Mouse (Mus musculus) intestine, postnatal 0 days (tissue): ENCODE data around the gene Pgpep1. TPM values are rescaled to one million over a fixed set of nuclear protein-coding genes. Genes with fewer than 3 reads are reported as not detected.

Experiments
- ATAC-seq: fragments of 200-750 bp; cut with Nextera tagmentation; 2 replicates; pipeline ENCODE4 v1.8.0; 2017; ENCODE audit warnings: mild to moderate bottlenecking, moderate TSS enrichment, moderate library complexity
- H3K27ac ChIP-seq: fragments of 300-500 bp; sonication (generic); 2 replicates; pipeline ENCODE4 v1.5.1; 2014; ENCODE audit warnings: mild to moderate bottlenecking, low read depth, low read length, moderate library complexity
- H3K27me3 ChIP-seq: fragments of 300-500 bp; sonication (generic); replicated peaks from 2 replicates; pipeline ENCODE4 v1.6.1; 2014; ENCODE audit warnings: low read length, mixed read lengths; ENCODE audit not compliant: control insufficient read depth, insufficient read depth
- H3K36me3 ChIP-seq: fragments of 300-500 bp; sonication (generic); 2 replicates; pipeline ENCODE4 v1.6.1; 2014; ENCODE audit warnings: mild to moderate bottlenecking, moderate library complexity; ENCODE audit not compliant: control insufficient read depth, insufficient read depth
- H3K4me1 ChIP-seq: fragments of 300-500 bp; sonication (generic); replicated peaks from 2 replicates; pipeline ENCODE4 v1.6.1; 2014; ENCODE audit warnings: antibody characterized with exemption, low read length, mixed read lengths; ENCODE audit not compliant: control insufficient read depth, insufficient read depth
- H3K4me2 ChIP-seq: fragments of 300-500 bp; sonication (generic); replicated peaks from 2 replicates; pipeline ENCODE4 v1.6.1; 2014; ENCODE audit warnings: low read depth, mild to moderate bottlenecking, moderate library complexity
- H3K4me3 ChIP-seq: fragments of 300-500 bp; sonication (generic); 2 replicates; pipeline ENCODE4 v1.5.1; 2014; ENCODE audit warnings: low read depth, low read length
- H3K9ac ChIP-seq: fragments of 300-500 bp; sonication (generic); 2 replicates; pipeline ENCODE4 v1.6.1; 2014; ENCODE audit warnings: mild to moderate bottlenecking, low read depth, low read length
- H3K9me3 ChIP-seq: fragments of 300-500 bp; sonication (generic); 2 replicates; pipeline ENCODE4 v1.6.1; 2016; ENCODE audit warnings: mixed run types; ENCODE audit not compliant: control insufficient read depth
- CTCF ChIP-seq: sonication (generic); IDR thresholded peaks from 2 replicates; pipeline ENCODE4 v1.5.1; 2016; ENCODE audit warnings: low read depth, mild to moderate bottlenecking, control low read depth, antibody characterized with exemption, moderate library complexity
- WGBS: fragments of 180-500 bp; shearing (Covaris S2); extraction: QIAGEN DNeasy Blood & Tissue Kit; methylation state at CpG from one replicate; pipeline ENCODE4 v1.1.7; 2014; 5-methylcytosine and 5-hydroxymethylcytosine counted together
- polyA plus RNA-seq: library from polyadenylated mRNA; unstranded; fragments of >200 nt; fragmentation: Nextera tagmentation; extraction: Ambion mirVana; gene quantifications from 2 replicates; pipeline ENCODE4 v1.2.1, GENCODE M21; 2015

The Pgpep1 gene
- polyA plus RNA-seq, 1 experiment from 2014 or later = 79.0 TPM

DNA sequence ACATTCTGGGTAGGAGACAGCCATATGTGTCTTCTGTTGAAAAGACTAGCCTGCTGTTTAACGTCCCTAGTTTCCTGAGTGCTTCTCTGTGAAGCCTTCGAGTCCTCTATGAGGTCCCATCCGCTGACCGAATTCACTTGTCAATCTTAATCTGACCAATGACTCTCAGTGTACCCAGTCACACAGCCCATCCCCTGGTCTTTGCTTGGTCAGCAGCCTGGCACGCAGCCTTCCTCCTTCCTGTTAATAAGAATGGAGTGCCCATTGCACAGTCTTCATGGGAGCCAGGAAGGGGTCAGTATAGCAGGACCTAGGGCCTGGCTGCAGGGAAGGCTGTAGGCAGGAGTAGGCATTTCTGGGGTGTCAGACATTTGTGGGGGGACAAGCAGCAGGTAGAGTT is 45.7 kb downstream of the Pgpep1 start:
- Histone ChIP-seq H3K4me1 (0 out of 2 replicates have a peak, but pooled peaks cover 3% of the 10 kb centered on the region), H3K9ac (no peak overlapping the region), H3K4me2 (no peak overlapping the region), H3K9me3 (no peaks in the 10 kb centered on the region), H3K36me3 (no peaks in the 10 kb centered on the region), H3K4me3 (no peak overlapping the region), H3K27ac (no peak overlapping the region), H3K27me3 (no peaks in the 10 kb centered on the region)
- no peak for TF ChIP-seq CTCF
- 69% methylated on average over 5 of the region's 5 CpGs for WGBS
- no peak for ATAC-seq

DNA sequence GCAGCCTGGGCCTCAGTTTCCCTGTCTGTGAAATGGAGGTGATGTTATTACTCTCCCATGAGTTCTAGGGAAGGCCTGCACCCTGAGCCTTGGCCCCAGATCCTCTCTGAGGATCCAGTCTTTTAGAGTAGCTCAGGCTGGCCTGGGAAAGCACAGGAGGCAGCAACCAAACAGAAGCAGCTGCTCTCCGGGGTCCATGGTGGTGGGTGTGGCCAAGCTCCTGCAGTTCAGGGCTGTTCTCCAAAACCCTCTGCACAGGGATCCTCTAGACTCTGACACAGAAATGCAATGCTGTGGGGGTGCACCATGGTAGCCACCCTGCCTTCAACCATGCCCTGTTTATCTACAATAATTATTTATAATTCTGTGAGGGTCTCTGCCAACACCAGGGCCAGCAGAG is 46.4 kb downstream of the Pgpep1 start:
- no peaks in the 10 kb centered on the region for H3K27me3 ChIP-seq
- H3K9ac ChIP-seq = no peak overlapping the region
- ATAC-seq = no peak
- no peak for TF ChIP-seq CTCF
- H3K36me3 ChIP-seq = no peaks in the 10 kb centered on the region
- 8% methylated on average over 1 of the region's 1 CpGs for WGBS
- 0 out of 2 replicates have a peak, but pooled peaks cover 9% of the 10 kb centered on the region for H3K4me1 ChIP-seq
- no peaks in the 10 kb centered on the region for H3K9me3 ChIP-seq
- H3K4me3 ChIP-seq = no peak overlapping the region
- no peak overlapping the region for H3K4me2 ChIP-seq
- no peak overlapping the region for H3K27ac ChIP-seq

DNA sequence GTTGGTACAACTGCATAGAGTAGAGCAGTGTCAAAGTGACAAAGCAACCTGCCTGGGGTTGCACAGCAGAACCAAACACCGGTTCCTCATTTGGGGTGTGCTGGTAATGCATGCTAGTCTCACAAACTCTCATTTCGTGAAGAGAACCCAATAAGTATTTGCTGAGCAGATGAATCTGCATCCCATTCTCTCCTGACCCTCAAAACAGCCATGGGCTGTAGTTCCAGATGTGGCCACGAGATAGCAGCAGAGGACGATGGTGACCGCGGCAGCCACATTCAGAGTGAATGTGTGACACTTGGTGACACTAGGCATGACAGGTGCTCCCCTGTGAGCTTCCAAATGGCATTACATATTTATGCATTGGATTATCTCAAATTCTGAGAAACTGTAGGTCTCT is 48.3 kb downstream of the Pgpep1 start:
- Histone ChIP-seq H3K9ac (peak overlapping the region; percentile 45), H3K27ac (peak overlapping the region; percentile 70), H3K4me2 (peak overlapping the region; percentile 96), H3K9me3 (no peaks in the 10 kb centered on the region), H3K27me3 (no peaks in the 10 kb centered on the region), H3K4me3 (peak overlapping the region; percentile 44), H3K4me1 (0 out of 2 replicates have a peak, but pooled peaks cover 9% of the 10 kb centered on the region), H3K36me3 (no peaks in the 10 kb centered on the region)
- peak; percentile 97 for TF ChIP-seq CTCF
- under 1% methylated on average over 6 of the region's 6 CpGs for WGBS
- peak; percentile 7; the same call in 1 of the 2 replicates for ATAC-seq

DNA sequence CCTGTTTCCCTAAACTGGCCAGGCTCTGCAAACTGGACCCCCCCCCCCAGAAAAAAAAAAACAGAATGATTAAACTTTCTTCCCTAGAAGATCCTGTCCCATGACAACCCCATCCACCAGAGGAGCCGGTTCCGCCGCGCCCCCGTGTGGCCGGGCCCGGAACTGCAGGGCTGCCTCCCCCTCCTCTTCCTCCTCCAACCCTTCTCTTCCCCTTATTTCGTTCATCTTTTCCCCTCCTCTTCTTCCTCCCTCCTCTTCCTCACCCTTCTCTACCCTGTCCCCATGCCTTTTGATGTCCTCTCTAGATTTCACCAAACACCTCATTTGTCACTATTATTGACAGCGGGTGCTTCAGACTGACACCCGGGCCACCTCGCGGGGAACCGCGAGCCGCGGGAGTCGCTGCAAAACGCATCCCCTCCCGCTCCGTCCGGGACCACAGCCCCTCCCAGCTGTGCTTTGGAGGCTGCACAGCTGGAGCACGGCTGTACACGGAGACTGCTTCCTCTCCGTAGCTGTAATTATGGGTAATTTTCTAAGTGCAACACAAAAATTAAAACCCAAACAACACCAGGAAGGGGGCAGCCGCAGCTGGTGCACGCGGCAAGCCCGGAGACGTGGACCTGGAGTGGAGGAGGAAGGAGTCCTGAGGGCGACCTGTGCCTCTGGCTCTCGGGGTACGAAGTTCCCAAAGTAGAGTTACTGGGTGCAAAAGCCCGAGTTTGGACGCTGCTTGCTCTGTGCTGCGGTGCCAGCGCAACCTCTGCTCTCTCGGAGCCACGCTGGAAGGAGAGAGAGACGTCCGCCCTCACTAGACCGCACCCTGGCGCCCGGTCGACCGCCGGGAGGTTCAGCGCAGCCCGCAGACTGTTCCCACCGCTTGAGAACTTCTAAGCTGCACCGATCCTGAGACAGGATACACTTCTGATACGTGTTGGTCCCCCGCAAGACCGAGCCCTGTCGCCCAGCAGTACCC is 49.1 kb downstream of the Pgpep1 start:
- H3K4me2 ChIP-seq = peak overlapping the region; percentile 96
- H3K27ac ChIP-seq = peak overlapping the region; percentile 92
- H3K36me3 ChIP-seq = no peaks in the 10 kb centered on the region
- H3K27me3 ChIP-seq = no peaks in the 10 kb centered on the region
- peak overlapping the region; percentile 45 for H3K9ac ChIP-seq
- ATAC-seq = 0 out of 2 replicates have a peak, but pooled peaks have one; percentile 5
- TF ChIP-seq CTCF = peak; percentile 93
- no peaks in the 10 kb centered on the region for H3K9me3 ChIP-seq
- WGBS = under 1% methylated on average over 54 of the region's 54 CpGs
- peak overlapping the region; percentile 44 for H3K4me3 ChIP-seq
- H3K4me1 ChIP-seq = 0 out of 2 replicates have a peak, but pooled peaks cover 9% of the 10 kb centered on the region

DNA sequence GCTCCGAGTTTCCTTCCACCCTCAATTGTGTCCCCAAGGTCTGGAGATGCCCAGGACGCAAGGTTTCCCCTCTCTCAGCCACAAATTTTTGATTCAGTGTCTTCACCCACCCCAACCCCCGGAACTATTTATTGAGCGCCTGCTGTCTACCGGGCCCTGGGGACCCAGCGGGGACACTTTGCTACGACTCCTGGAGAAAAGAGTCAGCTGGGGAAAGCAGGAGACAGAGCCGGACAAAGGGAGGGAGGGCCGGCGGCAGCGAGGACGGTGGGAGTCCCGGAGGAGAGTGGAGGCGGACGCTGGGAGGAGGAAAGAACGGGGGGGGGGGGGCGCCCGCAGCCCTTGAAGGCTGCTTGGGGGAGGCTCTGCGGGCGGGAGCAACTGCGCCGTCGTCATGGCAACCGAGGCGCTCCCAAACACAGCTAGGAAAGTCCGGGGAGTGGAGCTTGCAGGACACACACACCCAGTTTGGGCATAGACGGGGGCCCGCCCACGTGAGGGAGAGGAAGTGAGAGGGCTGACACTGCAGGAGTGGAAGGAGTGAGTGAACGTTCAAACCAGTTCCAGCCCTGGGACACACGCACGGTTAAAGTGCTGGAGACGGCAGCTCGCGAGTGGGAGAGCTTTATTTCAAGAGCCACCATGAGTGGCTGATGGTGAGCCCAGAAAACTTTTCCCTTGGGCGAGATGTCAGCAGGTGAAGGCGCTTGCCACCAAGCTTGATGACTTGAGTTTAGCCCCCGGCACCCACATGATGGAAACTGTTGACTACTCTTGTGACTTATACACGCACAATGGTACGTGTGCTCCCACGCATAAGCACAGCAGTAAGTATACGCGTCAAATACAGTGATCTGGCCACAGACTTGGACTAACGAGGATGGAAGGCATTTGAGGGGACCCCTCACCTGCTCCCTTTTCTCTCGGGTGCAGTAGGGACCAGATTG is 50.1 kb downstream of the Pgpep1 start:
- peak; percentile 59 for ATAC-seq
- Histone ChIP-seq H3K4me1 (0 out of 2 replicates have a peak, but pooled peaks cover 9% of the 10 kb centered on the region), H3K36me3 (no peaks in the 10 kb centered on the region), H3K27me3 (no peaks in the 10 kb centered on the region), H3K9ac (peak overlapping the region; percentile 55), H3K4me3 (peak overlapping the region; percentile 44), H3K9me3 (no peaks in the 10 kb centered on the region), H3K27ac (peak overlapping the region; percentile 92), H3K4me2 (peak overlapping the region; percentile 96)
- under 1% methylated on average over 42 of the region's 45 CpGs for WGBS
- no peak for TF ChIP-seq CTCF
